Mouse (Mus musculus): Measurements from ENCODE around the gene Fzd4. TPM values are rescaled to one million over a fixed set of nuclear protein-coding genes. Genes with fewer than 3 reads are reported as not detected.

The Fzd4 gene
- polyA plus RNA-seq, 1 experiment from 2014 or later, result 15.6 TPM

- ATAC-seq (replicated peaks; ENCODE audit: insufficient number of reproducible peaks, low FRiP score, low TSS enrichment, low read depth) (no peak), DNase-seq (ENCODE audit: low spot score) (no peak)
- H3K4me2 ChIP-seq (ENCODE audit: low read depth, low read length), result no peak overlapping the region
- 84% methylated on average over 2 of the region's 2 CpGs for WGBS
- no peaks in the 10 kb centered on the region for H3K27me3 ChIP-seq (ENCODE audit: control insufficient read depth, insufficient read depth, low read length)
- no peak overlapping the region for H3K9ac ChIP-seq (replicated peaks; ENCODE audit: low read length)
- no peaks in the 10 kb centered on the region for H3K36me3 ChIP-seq (replicated peaks; ENCODE audit: control insufficient read depth, insufficient read depth, low read depth, low read length)
- no peak overlapping the region for H3K4me3 ChIP-seq (ENCODE audit: low read depth, low read length)
- H3K9me3 ChIP-seq (replicated peaks; ENCODE audit: control insufficient read depth, low read length), result no peaks in the 10 kb centered on the region
- no peak overlapping the region for H3K27ac ChIP-seq (replicated peaks; ENCODE audit: low read depth, low read length)
- H3K4me1 ChIP-seq (ENCODE audit: control insufficient read depth, insufficient read depth, low read length), result no peaks in the 10 kb centered on the region; the same call in 1 of the 2 replicates
Observed at GRCm38 (mm10) chr7:89459691-89460090, 55.5 kb downstream of the Fzd4 start.

GRCm38 (mm10) chr7:89460911-89461310, 56.8 kb downstream of the Fzd4 start:
- ATAC-seq (replicated peaks; ENCODE audit: insufficient number of reproducible peaks, low FRiP score, low TSS enrichment, low read depth), result no peak
- no peaks in the 10 kb centered on the region for H3K27me3 ChIP-seq (ENCODE audit: control insufficient read depth, insufficient read depth, low read length)
- no peaks in the 10 kb centered on the region for H3K9me3 ChIP-seq (replicated peaks; ENCODE audit: control insufficient read depth, low read length)
- no peaks in the 10 kb centered on the region for H3K36me3 ChIP-seq (replicated peaks; ENCODE audit: control insufficient read depth, insufficient read depth, low read depth, low read length)
- no peak overlapping the region for H3K9ac ChIP-seq (replicated peaks; ENCODE audit: low read length)
- no peak for DNase-seq (ENCODE audit: low spot score)
- no peak overlapping the region for H3K27ac ChIP-seq (replicated peaks; ENCODE audit: low read depth, low read length)
- no peak overlapping the region for H3K4me2 ChIP-seq (ENCODE audit: low read depth, low read length)
- no peak overlapping the region for H3K4me3 ChIP-seq (ENCODE audit: low read depth, low read length)
- no peaks in the 10 kb centered on the region; the same call in 1 of the 2 replicates for H3K4me1 ChIP-seq (ENCODE audit: control insufficient read depth, insufficient read depth, low read length)

- Histone ChIP-seq H3K4me1 (ENCODE audit: control insufficient read depth, insufficient read depth, low read length) (no peaks in the 10 kb centered on the region; the same call in 1 of the 2 replicates), H3K27ac (replicated peaks; ENCODE audit: low read depth, low read length) (no peak overlapping the region), H3K9me3 (replicated peaks; ENCODE audit: control insufficient read depth, low read length) (no peaks in the 10 kb centered on the region), H3K36me3 (replicated peaks; ENCODE audit: control insufficient read depth, insufficient read depth, low read depth, low read length) (no peaks in the 10 kb centered on the region), H3K4me3 (ENCODE audit: low read depth, low read length) (no peak overlapping the region), H3K4me2 (ENCODE audit: low read depth, low read length) (no peak overlapping the region), H3K9ac (replicated peaks; ENCODE audit: low read length) (no peak overlapping the region), H3K27me3 (ENCODE audit: control insufficient read depth, insufficient read depth, low read length) (no peaks in the 10 kb centered on the region)
- ATAC-seq (replicated peaks; ENCODE audit: insufficient number of reproducible peaks, low FRiP score, low TSS enrichment, low read depth) (peak; percentile 73), DNase-seq (ENCODE audit: low spot score) (peak; percentile 87)
- 27% methylated on average over 3 of the region's 3 CpGs for WGBS
Observed at GRCm38 (mm10) chr7:89461351-89461750, 57.2 kb downstream of the Fzd4 start.

Other genes with a start within 250 kb of the Fzd4 start
- 17.9 and 18.5 TPM in 2 replicates for gene Tmem135, start 133 bp upstream of the Fzd4 start, polyA plus RNA-seq (2014; fragmentation: Nextera tagmentation; extraction: Ambion mirVana)
- gene Prss23, start 122.8 kb downstream of the Fzd4 start, polyA plus RNA-seq (2014; fragmentation: Nextera tagmentation; extraction: Ambion mirVana), result 55.0 and 59.3 TPM in 2 replicates
- gene Me3, start 228.0 kb downstream of the Fzd4 start, polyA plus RNA-seq (2014; fragmentation: Nextera tagmentation; extraction: Ambion mirVana), result 0.77 and 2.0 TPM in 2 replicates